Mouse (Mus musculus) left cerebral cortex, postnatal 14 days (tissue): Measurements from ENCODE around the gene Epx. TPM values are rescaled to one million over a fixed set of nuclear protein-coding genes. Genes with fewer than 3 reads are reported as not detected.

Source experiments
- DNase-seq, 2 experiments: peaks; one replicate each; pipeline ENCODE4 v3.0.0; 2021 to 2022; ENCODE audit warnings: low spot score in 2 of 2, mixed read lengths in 1 of 2
- intact Hi-C: fragments of 180-260 bp; cut with DNase I; formaldehyde crosslinking; loops from one replicate; pipeline ENCODE4 v1.15.1; 2025
- total RNA-seq, 2 experiments: library from RNA; stranded (reverse); gene quantifications; 2 replicates each; pipeline ENCODE4 v1.2.3; 2021

Epx gene
- total RNA-seq, 2 experiments from 2014 or later, result 0.13 to 0.55 TPM

- no peak for DNase-seq
- intact Hi-C loops, result no loop called here
Observed at GRCm38 (mm10) chr11:87846968-87847600, 28.3 kb downstream of the Epx start.

- no peak for DNase-seq
- intact Hi-C loops, result no loop called here
Observed at GRCm38 (mm10) chr11:87841436-87841835, 33.9 kb downstream of the Epx start.

- no peak for DNase-seq
- intact Hi-C loops, result no loop called here
Observed at GRCm38 (mm10) chr11:87840676-87841075, 34.7 kb downstream of the Epx start.

- peak in 1 of 2 experiments; percentile 12 for DNase-seq
- intact Hi-C loops, result no loop called here
Observed at GRCm38 (mm10) chr11:87828239-87828900, 47.0 kb downstream of the Epx start, which contains the start of gene Lpo. Gene Lpo (minus strand): TSS chr11:87828289.

- intact Hi-C loops, result no loop called here
- no peak for DNase-seq
Observed at GRCm38 (mm10) chr11:87821502-87821901, 53.8 kb downstream of the Epx start.

GRCm38 (mm10) chr11:87817443-87817773, 57.9 kb downstream of the Epx start:
- DNase-seq, result no peak
- intact Hi-C loops, result no loop called here

GRCm38 (mm10) chr11:87816707-87817442, 58.5 kb downstream of the Epx start:
- DNase-seq, result peak; percentile 44 to 52
- intact Hi-C loops, result no loop called here

GRCm38 (mm10) chr11:87814831-87815230, 60.5 kb downstream of the Epx start:
- intact Hi-C loops, result no loop called here
- DNase-seq, result no peak

Other genes starting within 250 kb of the Epx start
- gene Rnf43, start 212.8 kb downstream of the Epx start, total RNA-seq, result 1 to 10 TPM; 2.6 to 4.1 TPM
- gene Supt4a, start 138.0 kb downstream of the Epx start, total RNA-seq, result 10 to 100 TPM; 60.6 to 67.6 TPM
- 100 to 1,000 TPM; 154 to 162 TPM for gene Tspoap1, start 115.0 kb downstream of the Epx start, total RNA-seq
- gene Mpo, start 82.0 kb downstream of the Epx start, total RNA-seq, result not detected
- under 1 TPM; 0.36 to 0.68 TPM for gene Lpo, start 47.2 kb downstream of the Epx start, total RNA-seq
- 1 to 10 TPM; 5.3 to 5.6 TPM for gene Mks1, start 22.3 kb downstream of the Epx start, total RNA-seq
- gene Olfr462, start 16.7 kb upstream of the Epx start, total RNA-seq, result not detected
- not detected for gene Olfr463, start 21.9 kb upstream of the Epx start, total RNA-seq
- 1 to 10 TPM in 1 of 2 experiments, under 1 TPM in 1; 0.66 to 1.3 TPM for gene Olfr464, start 45.4 kb upstream of the Epx start, total RNA-seq
- 100 to 1,000 TPM; 424 to 478 TPM for gene Dynll2, start 112.0 kb upstream of the Epx start, total RNA-seq
- gene Srsf1, start 171.8 kb upstream of the Epx start, total RNA-seq, result 100 to 1,000 TPM; 171 to 177 TPM
- 10 to 100 TPM; 24.4 to 25.3 TPM for gene Vezf1, start 192.7 kb upstream of the Epx start, total RNA-seq
- gene Cuedc1, start 222.5 kb upstream of the Epx start, total RNA-seq, result 10 to 100 TPM; 28.2 TPM